Mouse (Mus musculus) neural tube, embryonic 10.5 days (tissue): ENCODE data around the gene Lamc1.

Experiments used
- DNase-seq: peaks from one replicate; pipeline ENCODE4 v3.0.0-alpha.2; 2017; ENCODE audit warnings: low spot score; ENCODE audit errors: extremely low spot score

Lamc1 gene

DNA sequence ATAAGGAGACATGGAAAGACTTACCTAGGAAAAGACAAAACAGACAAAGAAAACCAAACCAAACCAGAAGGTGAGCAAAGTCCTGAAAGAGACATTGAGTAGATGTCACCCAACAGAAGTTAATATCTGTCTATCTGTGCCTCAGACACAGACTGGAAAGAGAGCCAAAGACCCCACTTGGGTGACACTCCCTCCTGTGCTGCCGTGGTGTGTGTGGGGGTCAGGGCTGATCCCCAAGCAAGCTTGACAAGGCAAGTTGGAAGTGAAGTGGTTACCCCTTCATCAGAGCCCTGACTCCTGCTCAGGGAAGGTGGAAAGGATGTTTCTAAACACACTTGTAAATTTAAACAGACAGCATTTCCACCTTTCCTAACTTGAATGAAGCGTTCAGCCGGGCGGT, 140.2 kb downstream of the Lamc1 start:
- no peak for DNase-seq

DNA sequence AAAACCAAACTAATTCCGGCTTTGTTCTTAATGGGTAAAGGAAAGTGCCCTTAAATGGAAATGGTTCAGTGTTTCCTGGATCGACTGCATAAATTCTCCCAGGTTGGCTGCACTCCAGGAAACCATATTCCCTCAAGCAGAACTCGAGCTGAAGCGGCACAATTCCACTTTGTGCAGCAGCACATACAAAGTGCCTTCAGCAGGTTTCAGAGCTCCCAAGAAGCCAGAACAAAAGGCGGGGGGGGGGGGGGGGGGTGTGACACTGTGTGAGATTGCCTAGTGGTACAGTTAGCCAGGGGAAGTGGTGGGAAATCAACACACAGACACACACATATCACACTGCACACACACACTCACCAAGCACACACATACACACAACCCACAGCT, 140.7 kb downstream of the Lamc1 start:
- no peak for DNase-seq

DNA sequence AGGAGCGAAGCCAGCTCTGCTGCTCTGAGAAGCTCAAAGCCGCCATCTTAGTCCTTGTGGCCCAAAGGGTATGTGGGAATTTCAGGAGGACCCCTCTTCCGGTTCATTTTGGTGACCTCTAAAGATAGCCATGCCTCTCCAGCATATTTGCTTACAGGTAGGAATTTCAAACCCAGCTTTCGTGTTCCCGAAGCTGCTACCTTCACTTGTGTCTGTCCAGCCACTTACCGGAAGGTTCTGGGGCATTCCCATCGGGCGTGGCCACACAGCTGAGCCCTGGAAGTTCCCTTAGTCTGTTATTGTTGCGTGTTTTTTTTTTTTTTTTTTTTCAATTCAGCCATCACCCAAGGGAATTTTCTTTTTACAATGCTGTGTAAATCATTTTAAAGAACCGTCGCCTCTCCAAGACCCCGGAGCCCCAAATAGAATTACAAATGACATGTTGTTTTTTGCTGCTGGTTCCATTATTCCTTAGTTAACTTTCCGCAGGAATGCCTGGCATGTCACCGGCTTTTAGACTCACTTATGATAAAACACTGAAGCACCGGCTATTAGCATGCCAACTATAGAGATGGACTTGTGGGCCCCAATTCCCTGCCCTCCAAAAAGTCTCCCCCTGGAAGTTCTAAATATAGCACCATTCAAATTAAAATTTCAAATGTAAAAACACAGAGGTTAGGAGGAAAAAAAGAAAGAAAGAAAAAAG, 141.2 kb downstream of the Lamc1 start:
- no peak for DNase-seq

DNA sequence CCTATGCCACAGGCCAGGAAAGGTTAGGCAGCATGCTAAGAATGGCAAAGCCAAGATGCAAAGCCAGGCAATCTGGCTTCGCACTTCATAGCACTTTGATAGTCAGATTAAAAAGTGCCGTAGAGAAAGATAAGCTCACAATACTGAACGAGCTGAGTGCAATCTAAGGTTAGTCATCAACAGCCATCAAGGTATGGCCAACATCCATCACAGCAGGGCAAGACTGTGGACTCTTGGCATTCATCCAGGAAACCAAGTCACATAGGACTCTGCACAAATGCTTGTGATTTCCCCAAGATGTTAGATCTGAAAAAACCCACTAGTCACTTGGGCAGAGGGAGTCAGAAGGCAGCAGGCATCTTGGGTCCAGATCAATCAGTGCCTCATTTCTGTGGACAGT, 144.5 kb downstream of the Lamc1 start:
- DNase-seq = no peak

DNA sequence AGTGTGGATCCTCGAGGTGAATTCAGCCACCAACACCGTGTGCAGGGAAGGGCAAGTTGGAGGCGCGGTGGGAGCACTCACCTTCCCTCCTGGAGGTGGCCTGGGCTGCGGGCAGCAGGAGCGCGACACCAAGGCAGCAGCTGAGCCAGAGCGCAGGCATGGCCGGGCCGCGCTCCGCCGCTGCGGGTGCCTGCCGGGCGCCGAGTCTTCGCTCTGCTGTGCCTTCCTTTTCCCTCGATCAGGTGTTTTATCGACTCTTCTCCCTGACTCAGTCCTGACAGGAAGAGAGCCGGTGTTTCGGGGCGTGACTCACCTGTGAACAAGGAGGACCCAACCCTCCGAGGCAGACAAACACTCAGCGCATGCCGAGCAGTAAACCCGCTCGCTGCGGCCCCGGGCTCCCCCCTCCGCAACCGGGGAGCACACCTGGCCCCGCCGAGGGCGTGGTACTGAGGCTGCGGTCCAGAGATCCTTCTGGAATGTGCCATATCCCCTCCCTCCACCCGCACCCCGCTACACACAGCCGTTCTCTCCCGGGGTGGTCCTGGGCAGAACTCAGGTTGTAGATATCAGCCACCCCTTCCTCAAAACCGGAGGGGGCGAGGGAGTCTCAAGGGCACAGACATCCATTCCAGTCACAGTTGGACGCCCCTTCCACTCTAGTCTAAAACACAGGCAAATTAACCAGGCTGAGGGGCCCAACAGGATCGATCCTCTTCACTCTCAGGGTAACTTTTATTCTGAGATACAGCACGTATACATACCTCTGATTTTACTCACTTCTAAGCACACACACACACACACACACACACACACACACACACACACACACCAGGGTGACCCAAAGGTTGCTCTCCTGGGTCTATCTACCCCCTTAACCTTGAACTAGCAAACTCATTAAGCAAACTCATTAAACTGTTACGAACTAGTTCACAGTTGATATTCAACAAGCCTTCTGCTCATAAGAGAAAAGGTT, 146.5 kb downstream of the Lamc1 start, which contains the start of gene Lamc2:
Gene Lamc2 (minus strand): TSS at position 620 of the 976 bp plus-strand sequence.
- DNase-seq = peak; percentile 54

DNA sequence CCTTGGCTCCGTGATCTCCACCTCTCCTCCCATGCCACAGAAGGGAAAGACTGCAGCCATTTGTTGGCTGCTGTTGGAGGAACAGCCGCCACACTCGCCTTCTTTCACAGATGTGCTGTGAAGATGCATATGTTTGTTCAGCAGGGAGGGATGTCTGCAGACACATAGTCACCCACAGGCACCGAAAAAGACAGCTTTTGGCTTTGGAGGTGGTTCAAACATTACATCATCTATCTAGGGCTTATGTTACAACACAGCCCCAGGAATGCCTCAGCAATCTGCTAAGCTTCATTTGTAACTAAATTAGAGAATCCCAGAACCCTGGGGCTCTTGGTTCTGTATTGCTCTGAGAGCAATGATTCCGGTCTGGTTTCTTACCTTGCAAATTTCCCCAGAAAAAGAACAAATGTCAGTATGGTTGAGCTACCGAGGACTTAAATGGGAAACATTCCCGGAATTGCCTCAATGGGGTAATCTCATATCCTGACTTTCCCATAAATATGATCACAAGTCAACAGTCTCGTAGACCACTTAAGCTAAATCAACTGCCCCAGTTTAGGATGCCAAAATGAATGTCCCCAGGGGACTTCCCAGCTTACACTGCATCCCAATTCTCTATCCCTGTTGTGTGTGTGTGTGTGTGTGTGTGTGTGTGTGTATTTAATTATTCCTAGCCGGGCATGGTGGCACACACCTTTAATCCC, 151.8 kb downstream of the Lamc1 start:
- DNase-seq = no peak

DNA sequence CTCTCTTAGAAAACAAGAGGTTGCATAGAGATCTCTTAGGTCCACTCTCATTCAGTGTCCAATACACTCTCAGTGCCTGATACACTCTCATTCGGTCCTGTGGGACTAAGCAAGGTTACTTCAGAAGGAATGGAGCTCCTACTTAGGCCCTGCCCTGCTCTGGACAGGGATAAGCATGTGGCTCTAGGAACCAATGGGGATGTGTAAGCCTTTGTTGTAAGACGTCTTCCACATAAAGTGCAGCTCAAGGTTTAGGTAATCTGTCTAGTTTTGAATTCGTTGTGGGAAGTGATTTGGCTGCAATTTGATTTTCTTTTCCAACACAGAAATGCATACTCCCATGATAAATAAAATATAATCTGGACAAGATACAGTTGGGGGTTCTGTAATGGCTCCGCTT, 152.4 kb downstream of the Lamc1 start:
- DNase-seq = no peak

DNA sequence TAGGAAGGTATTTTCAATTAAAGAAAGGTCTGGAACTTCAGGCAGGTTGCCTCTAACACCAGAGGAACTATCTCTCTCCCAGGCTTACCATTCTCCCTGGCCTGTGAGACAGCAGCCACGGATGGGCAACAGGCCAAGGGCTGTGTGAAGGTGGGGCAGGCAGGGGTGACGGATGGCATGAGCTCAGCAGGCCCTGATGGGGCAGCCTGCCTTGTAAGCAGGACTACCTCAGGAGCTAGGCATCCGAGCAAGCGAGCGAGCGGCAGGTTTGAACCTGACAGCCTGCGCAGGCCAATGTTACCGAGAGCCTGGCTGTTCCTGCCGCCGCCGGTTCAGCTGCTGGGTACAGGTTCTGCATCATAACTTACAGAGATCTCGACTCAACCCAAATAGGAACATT, 157.8 kb downstream of the Lamc1 start:
- no peak for DNase-seq

DNA sequence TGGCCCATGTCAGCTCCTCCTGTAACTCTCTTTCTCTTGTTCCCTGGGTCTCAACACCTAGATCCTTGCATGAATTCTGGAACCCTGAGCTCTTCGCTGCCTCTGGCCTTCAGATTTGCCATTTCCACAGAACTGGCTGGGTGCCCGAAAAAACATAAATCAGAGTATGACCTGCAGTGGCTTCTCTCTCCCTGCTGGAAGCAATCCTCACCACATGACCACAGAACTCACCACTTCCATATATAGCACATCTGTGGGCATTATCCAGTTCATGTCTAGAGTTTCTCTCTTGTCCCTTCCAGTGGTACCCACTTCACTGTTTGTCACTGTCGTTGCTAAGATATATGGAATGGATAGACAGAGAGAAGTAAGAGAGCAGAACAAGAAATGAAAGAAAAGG, 159.3 kb downstream of the Lamc1 start:
- DNase-seq = no peak

DNA sequence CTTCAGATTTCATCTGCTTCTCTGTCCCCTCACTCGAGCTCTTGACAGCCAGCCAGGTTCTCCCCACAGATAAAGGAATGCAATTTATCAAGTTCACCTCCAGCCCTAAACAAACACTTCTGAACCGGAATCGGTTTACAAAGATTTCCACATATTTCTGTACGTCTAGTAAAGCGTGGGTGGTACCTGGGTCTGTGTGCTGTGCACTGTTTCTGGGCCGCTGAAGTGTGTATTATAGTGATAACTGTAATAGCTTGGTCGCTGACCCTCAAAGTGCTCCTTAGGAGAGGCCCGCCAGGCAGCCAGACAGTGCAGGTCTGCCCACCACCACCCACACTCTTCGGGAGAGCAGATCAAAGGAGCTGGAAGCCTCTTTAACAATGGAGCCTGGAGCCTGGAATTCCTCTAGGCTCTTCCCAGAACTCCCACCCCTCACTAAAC, 160.3 kb downstream of the Lamc1 start:
- DNase-seq = peak; percentile 31

DNA sequence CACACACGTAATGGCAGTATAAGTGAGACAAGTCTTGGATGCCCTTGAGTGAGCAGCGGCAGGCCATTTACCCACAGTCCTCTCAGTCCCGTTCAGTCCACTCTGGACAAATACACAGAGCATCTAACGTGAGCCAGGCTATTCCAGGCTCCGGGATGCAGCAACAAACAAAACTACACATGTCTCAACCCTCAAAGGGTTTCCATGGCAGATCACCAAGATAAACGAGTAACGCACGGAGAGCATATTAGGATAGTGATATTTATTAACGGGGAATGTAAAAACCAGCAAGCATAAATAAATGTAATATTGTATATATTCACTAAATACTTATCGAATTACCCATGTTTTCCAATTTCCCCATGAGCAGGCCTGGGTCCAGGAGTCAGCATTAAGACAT, 161.6 kb downstream of the Lamc1 start:
- no peak for DNase-seq
